Mouse (Mus musculus) CD4-positive, CD25-positive, alpha-beta regulatory T cell, adult 9 weeks (primary cell): ENCODE results near the gene Gm20824. TPM values are rescaled to one million over a fixed set of nuclear protein-coding genes. Genes with fewer than 3 reads are reported as not detected.

Source experiments
- polyA plus RNA-seq: library from polyadenylated mRNA; unstranded; fragments of 100-300 nt; shearing (Covaris generic); gene quantifications from one replicate; pipeline ENCODE4 v1.2.1, GENCODE M21; 2017

Gm20824 gene
- not detected for polyA plus RNA-seq

DNA sequence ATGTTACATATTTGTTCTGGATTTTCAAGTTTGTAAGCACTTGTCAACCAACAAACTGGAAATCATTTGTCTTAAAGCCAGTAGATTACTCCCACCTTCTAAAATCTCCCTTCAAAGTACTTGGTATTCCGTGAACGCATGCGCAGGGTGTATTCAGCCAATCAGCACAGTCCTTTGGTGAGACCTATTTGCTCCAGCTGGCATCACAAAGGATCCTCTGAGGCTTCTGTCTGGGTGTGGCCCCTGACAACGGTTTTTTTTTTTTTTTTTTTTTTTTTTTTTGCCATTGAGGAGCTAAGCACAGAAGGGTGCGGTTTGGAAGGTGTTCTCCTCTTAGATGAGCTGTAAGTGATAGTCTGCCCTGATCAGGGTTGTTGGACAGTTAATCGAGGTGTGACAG lies at the start of gene Gm20824:
Gm20824 (plus strand) TSS at position 301 of the 400 bp plus-strand sequence.

Other genes starting within 250 kb of the Gm20824 start
- gene Gm20825, start 186.4 kb upstream of the Gm20824 start, polyA plus RNA-seq, result not detected